Mouse (Mus musculus): ENCODE data around the gene Fam135a.

Gene Fam135a

GRCm38 (mm10) chr1:24099926-24100869 lies at the start of gene Fam135a:
Gene Fam135a (minus strand): TSS chr1:24100341.
- DNase-seq: peak; percentile 91 to 93

GRCm38 (mm10) chr1:24143504-24143903 lies 43.4 kb upstream of the Fam135a start:
- no peak for DNase-seq

- DNase-seq: no peak
These were observed 40.4 kb upstream of the Fam135a start for GRCm38 (mm10) chr1:24140555-24140954.

- DNase-seq: peak; percentile 28 to 42
These were observed 37.0 kb upstream of the Fam135a start for GRCm38 (mm10) chr1:24137133-24137532.

- DNase-seq: no peak
These were observed 34.7 kb upstream of the Fam135a start for GRCm38 (mm10) chr1:24134792-24135191.

GRCm38 (mm10) chr1:24133853-24134252 lies 33.7 kb upstream of the Fam135a start:
- DNase-seq: no peak

- DNase-seq: no peak
These were observed 27.7 kb upstream of the Fam135a start for GRCm38 (mm10) chr1:24127866-24128265.

- no peak for DNase-seq
These were observed 24.5 kb upstream of the Fam135a start for GRCm38 (mm10) chr1:24124610-24125009.

- DNase-seq: no peak
These were observed 22.4 kb upstream of the Fam135a start for GRCm38 (mm10) chr1:24122582-24122981.

GRCm38 (mm10) chr1:24107971-24108773 lies 8.0 kb upstream of the Fam135a start:
- no peak for DNase-seq

GRCm38 (mm10) chr1:24107378-24107777 lies 7.2 kb upstream of the Fam135a start:
- peak in 1 of 2 experiments; percentile 38 for DNase-seq

- DNase-seq: no peak
These were observed 2.5 kb upstream of the Fam135a start for GRCm38 (mm10) chr1:24102579-24103149.

- DNase-seq: no peak
These were observed 773 bp upstream of the Fam135a start for GRCm38 (mm10) chr1:24100870-24101358.

GRCm38 (mm10) chr1:24099541-24099925 lies 608 bp downstream of the Fam135a start:
- no peak for DNase-seq

- DNase-seq: no peak
These were observed 2.6 kb downstream of the Fam135a start for GRCm38 (mm10) chr1:24097541-24097940.

GRCm38 (mm10) chr1:24092414-24092813 lies 7.7 kb downstream of the Fam135a start:
- no peak for DNase-seq

- no peak for DNase-seq
These were observed 9.5 kb downstream of the Fam135a start for GRCm38 (mm10) chr1:24090603-24091002.

GRCm38 (mm10) chr1:24090094-24090493 lies 10.0 kb downstream of the Fam135a start:
- DNase-seq: no peak

GRCm38 (mm10) chr1:24086176-24086575 lies 14.0 kb downstream of the Fam135a start:
- DNase-seq: no peak

GRCm38 (mm10) chr1:24074396-24074795 lies 25.7 kb downstream of the Fam135a start:
- no peak for DNase-seq

GRCm38 (mm10) chr1:24073386-24074248 lies 26.5 kb downstream of the Fam135a start:
- no peak for DNase-seq

- DNase-seq: no peak
These were observed 31.3 kb downstream of the Fam135a start for GRCm38 (mm10) chr1:24068830-24069229.
